Mouse (Mus musculus): ENCODE measurements around the gene Eif2b1. TPM values are rescaled to one million over a fixed set of nuclear protein-coding genes. Genes with fewer than 3 reads are reported as not detected.

Eif2b1 gene
- polyA plus RNA-seq, 1 experiment = 25.2 TPM

- DNase-seq = no peak
- H3K27ac ChIP-seq (ENCODE audit: control insufficient read depth, insufficient read depth, low read length) = no peak overlapping the region
- peaks cover 10% of the 10 kb centered on the region; the same call in 1 of the 2 replicates for H3K36me3 ChIP-seq (ENCODE audit: control insufficient read depth, insufficient read depth, low read length)
- no peak overlapping the region for H3K4me3 ChIP-seq (ENCODE audit: control insufficient read depth, insufficient read depth, low read length)
- WGBS = 98% methylated on average over 3 of the region's 3 CpGs
- TF ChIP-seq CTCF (IDR thresholded peaks at IDR 0.05; ENCODE audit: borderline replicate concordance, control insufficient read depth, extremely low read depth, insufficient read depth, low read length, poor library complexity) = no peak
- no peaks in the 10 kb centered on the region for H3K27me3 ChIP-seq (ENCODE audit: control insufficient read depth, insufficient read depth, low read length)
- no peaks in the 10 kb centered on the region for H3K4me1 ChIP-seq (replicated peaks; ENCODE audit: control insufficient read depth, insufficient read depth, low read length)
Observed at GRCm38 (mm10) chr5:124592768-124593167, 13.8 kb upstream of the Eif2b1 start.

GRCm38 (mm10) chr5:124582515-124582914, 3.6 kb upstream of the Eif2b1 start:
- H3K27ac ChIP-seq (ENCODE audit: control insufficient read depth, insufficient read depth, low read length) = no peak overlapping the region
- H3K4me3 ChIP-seq (ENCODE audit: control insufficient read depth, insufficient read depth, low read length) = no peak overlapping the region
- WGBS = 71% methylated on average over 5 of the region's 5 CpGs
- H3K4me1 ChIP-seq (replicated peaks; ENCODE audit: control insufficient read depth, insufficient read depth, low read length) = peaks cover 10% of the 10 kb centered on the region
- DNase-seq = no peak
- H3K27me3 ChIP-seq (ENCODE audit: control insufficient read depth, insufficient read depth, low read length) = no peaks in the 10 kb centered on the region
- no peak for TF ChIP-seq CTCF (IDR thresholded peaks at IDR 0.05; ENCODE audit: borderline replicate concordance, control insufficient read depth, extremely low read depth, insufficient read depth, low read length, poor library complexity)
- no peak for TF ChIP-seq POLR2A (IDR thresholded peaks at IDR 0.05; ENCODE audit: control insufficient read depth, extremely low read depth, insufficient read depth, low read length, poor library complexity)
- no peaks in the 10 kb centered on the region for H3K36me3 ChIP-seq (ENCODE audit: control insufficient read depth, insufficient read depth, low read length)

GRCm38 (mm10) chr5:124575467-124575866, 3.5 kb downstream of the Eif2b1 start:
- Histone ChIP-seq H3K4me3 (ENCODE audit: control insufficient read depth, insufficient read depth, low read length) (no peak overlapping the region), H3K27me3 (ENCODE audit: control insufficient read depth, insufficient read depth, low read length) (no peaks in the 10 kb centered on the region), H3K27ac (ENCODE audit: control insufficient read depth, insufficient read depth, low read length) (no peak overlapping the region), H3K4me1 (replicated peaks; ENCODE audit: control insufficient read depth, insufficient read depth, low read length) (peaks cover 10% of the 10 kb centered on the region), H3K36me3 (ENCODE audit: control insufficient read depth, insufficient read depth, low read length) (peaks cover 47% of the 10 kb centered on the region)
- WGBS = 97% methylated on average over 7 of the region's 7 CpGs
- no peak for TF ChIP-seq POLR2A (IDR thresholded peaks at IDR 0.05; ENCODE audit: control insufficient read depth, extremely low read depth, insufficient read depth, low read length, poor library complexity)
- TF ChIP-seq CTCF (IDR thresholded peaks at IDR 0.05; ENCODE audit: borderline replicate concordance, control insufficient read depth, extremely low read depth, insufficient read depth, low read length, poor library complexity) = no peak
- DNase-seq = no peak

GRCm38 (mm10) chr5:124571068-124571467, 7.9 kb downstream of the Eif2b1 start:
- TF ChIP-seq POLR2A (IDR thresholded peaks at IDR 0.05; ENCODE audit: control insufficient read depth, extremely low read depth, insufficient read depth, low read length, poor library complexity) (no peak), CTCF (IDR thresholded peaks at IDR 0.05; ENCODE audit: borderline replicate concordance, control insufficient read depth, extremely low read depth, insufficient read depth, low read length, poor library complexity) (no peak)
- H3K4me1 ChIP-seq (replicated peaks; ENCODE audit: control insufficient read depth, insufficient read depth, low read length) = no peaks in the 10 kb centered on the region
- H3K27me3 ChIP-seq (ENCODE audit: control insufficient read depth, insufficient read depth, low read length) = no peaks in the 10 kb centered on the region
- H3K27ac ChIP-seq (ENCODE audit: control insufficient read depth, insufficient read depth, low read length) = no peak overlapping the region
- H3K36me3 ChIP-seq (ENCODE audit: control insufficient read depth, insufficient read depth, low read length) = peaks cover 76% of the 10 kb centered on the region
- 95% methylated on average over 12 of the region's 12 CpGs for WGBS
- no peak overlapping the region for H3K4me3 ChIP-seq (ENCODE audit: control insufficient read depth, insufficient read depth, low read length)
- no peak for DNase-seq

- no peak overlapping the region for H3K27ac ChIP-seq (ENCODE audit: control insufficient read depth, insufficient read depth, low read length)
- H3K4me3 ChIP-seq (ENCODE audit: control insufficient read depth, insufficient read depth, low read length) = no peak overlapping the region
- 74% methylated on average over 1 of the region's 1 CpGs for WGBS
- DNase-seq = peak; percentile 26
- no peak for TF ChIP-seq POLR2A (IDR thresholded peaks at IDR 0.05; ENCODE audit: control insufficient read depth, extremely low read depth, insufficient read depth, low read length, poor library complexity)
- TF ChIP-seq CTCF (IDR thresholded peaks at IDR 0.05; ENCODE audit: borderline replicate concordance, control insufficient read depth, extremely low read depth, insufficient read depth, low read length, poor library complexity) = no peak
- H3K27me3 ChIP-seq (ENCODE audit: control insufficient read depth, insufficient read depth, low read length) = no peaks in the 10 kb centered on the region
- peaks cover 41% of the 10 kb centered on the region for H3K36me3 ChIP-seq (ENCODE audit: control insufficient read depth, insufficient read depth, low read length)
- peaks cover 7% of the 10 kb centered on the region for H3K4me1 ChIP-seq (replicated peaks; ENCODE audit: control insufficient read depth, insufficient read depth, low read length)
Observed at GRCm38 (mm10) chr5:124555145-124555544, 23.8 kb downstream of the Eif2b1 start.

- Histone ChIP-seq H3K4me3 (ENCODE audit: control insufficient read depth, insufficient read depth, low read length) (no peak overlapping the region), H3K27me3 (ENCODE audit: control insufficient read depth, insufficient read depth, low read length) (no peaks in the 10 kb centered on the region), H3K27ac (ENCODE audit: control insufficient read depth, insufficient read depth, low read length) (no peak overlapping the region), H3K36me3 (ENCODE audit: control insufficient read depth, insufficient read depth, low read length) (peaks cover 30% of the 10 kb centered on the region), H3K4me1 (replicated peaks; ENCODE audit: control insufficient read depth, insufficient read depth, low read length) (peaks cover 7% of the 10 kb centered on the region)
- TF ChIP-seq CTCF (IDR thresholded peaks at IDR 0.05; ENCODE audit: borderline replicate concordance, control insufficient read depth, extremely low read depth, insufficient read depth, low read length, poor library complexity) = no peak
- no peak for TF ChIP-seq POLR2A (IDR thresholded peaks at IDR 0.05; ENCODE audit: control insufficient read depth, extremely low read depth, insufficient read depth, low read length, poor library complexity)
- WGBS = 83% methylated on average over 6 of the region's 6 CpGs
- DNase-seq = no peak
Observed at GRCm38 (mm10) chr5:124553607-124554006, 25.3 kb downstream of the Eif2b1 start.
